In genomic region chr15:42032286-42032685, GRCm38 (mm10) we compare ENCODE assay signal across 7 mouse cellular contexts.
DNase-seq lines count a peak whose midpoint lies in the region.

No protein-coding gene starts in this region.

- DNase-seq in brain, adult 2 months (ENCODE audit: low read depth, low spot score): peak; percentile 94
- peak; percentile 59 for DNase-seq in cerebellum, adult 11 months
- peak; percentile 67 to 70 for DNase-seq in cerebellum, adult 18-20 months
- DNase-seq in cerebellum, adult 8-10 months: peak; percentile 63
- DNase-seq in cerebellum, adult 9-11 months: peak; percentile 82
- peak; percentile 39 to 69 for DNase-seq in cerebellum, postnatal 14 days
- DNase-seq in cerebellum, postnatal 36 days: peak; percentile 64 to 68

Comparison
In these comparisons a context has a peak if more than half of its experiments do, and no peak if none do; other contexts are left out.
1. Peak in every context shown above with its lines: DNase-seq.